Mouse (Mus musculus): ENCODE measurements around the gene Sema3b. TPM values are rescaled to one million over a fixed set of nuclear protein-coding genes. Genes with fewer than 3 reads are reported as not detected.

The Sema3b gene
- polyA plus RNA-seq, 1 experiment from 2014 or later, result 14.9 TPM

- Histone ChIP-seq H3K27me3 (ENCODE audit: control insufficient read depth, insufficient read depth, low read length) (no peaks in the 10 kb centered on the region), H3K9me3 (replicated peaks; ENCODE audit: control insufficient read depth, low read length) (no peaks in the 10 kb centered on the region), H3K4me3 (replicated peaks; ENCODE audit: low read length) (no peak overlapping the region), H3K27ac (ENCODE audit: low read length) (no peak overlapping the region), H3K9ac (ENCODE audit: low read length) (no peak overlapping the region), H3K36me3 (ENCODE audit: control insufficient read depth, insufficient read depth, low read length) (no peaks in the 10 kb centered on the region), H3K4me2 (ENCODE audit: low read depth, low read length) (no peak overlapping the region), H3K4me1 (ENCODE audit: control insufficient read depth, insufficient read depth, low read length) (peaks cover 14% of the 10 kb centered on the region; the same call in 1 of the 2 replicates)
- ATAC-seq (ENCODE audit: insufficient read depth, low FRiP score), result no peak
- WGBS, result 79% methylated on average over 11 of the region's 11 CpGs
Measured at GRCm38 (mm10) chr9:107601275-107601674, 7.8 kb downstream of the Sema3b start.

- Histone ChIP-seq H3K9me3 (replicated peaks; ENCODE audit: control insufficient read depth, low read length) (no peaks in the 10 kb centered on the region), H3K36me3 (ENCODE audit: control insufficient read depth, insufficient read depth, low read length) (no peaks in the 10 kb centered on the region), H3K9ac (ENCODE audit: low read length) (no peak overlapping the region), H3K4me3 (replicated peaks; ENCODE audit: low read length) (no peak overlapping the region), H3K27ac (ENCODE audit: low read length) (no peak overlapping the region), H3K4me2 (ENCODE audit: low read depth, low read length) (no peak overlapping the region), H3K4me1 (ENCODE audit: control insufficient read depth, insufficient read depth, low read length) (peaks cover 14% of the 10 kb centered on the region; the same call in 1 of the 2 replicates), H3K27me3 (ENCODE audit: control insufficient read depth, insufficient read depth, low read length) (no peaks in the 10 kb centered on the region)
- no peak for ATAC-seq (ENCODE audit: insufficient read depth, low FRiP score)
- WGBS, result 74% methylated on average over 12 of the region's 12 CpGs
Measured at GRCm38 (mm10) chr9:107600745-107601144, 8.3 kb downstream of the Sema3b start.

GRCm38 (mm10) chr9:107599842-107600241, 9.2 kb downstream of the Sema3b start:
- Histone ChIP-seq H3K9ac (ENCODE audit: low read length) (no peak overlapping the region; the same call in 1 of the 2 replicates), H3K4me2 (ENCODE audit: low read depth, low read length) (no peak overlapping the region), H3K36me3 (ENCODE audit: control insufficient read depth, insufficient read depth, low read length) (no peaks in the 10 kb centered on the region), H3K27me3 (ENCODE audit: control insufficient read depth, insufficient read depth, low read length) (no peaks in the 10 kb centered on the region), H3K27ac (ENCODE audit: low read length) (no peak overlapping the region), H3K4me3 (replicated peaks; ENCODE audit: low read length) (no peak overlapping the region), H3K4me1 (ENCODE audit: control insufficient read depth, insufficient read depth, low read length) (peaks cover 9% of the 10 kb centered on the region; the same call in 1 of the 2 replicates), H3K9me3 (replicated peaks; ENCODE audit: control insufficient read depth, low read length) (no peaks in the 10 kb centered on the region)
- WGBS, result 68% methylated on average over 14 of the region's 14 CpGs
- no peak for ATAC-seq (ENCODE audit: insufficient read depth, low FRiP score)

GRCm38 (mm10) chr9:107599433-107599832, 9.6 kb downstream of the Sema3b start:
- H3K27ac ChIP-seq (ENCODE audit: low read length), result no peak overlapping the region
- no peak for ATAC-seq (ENCODE audit: insufficient read depth, low FRiP score)
- WGBS, result 81% methylated on average over 9 of the region's 9 CpGs

GRCm38 (mm10) chr9:107598385-107598784, 10.6 kb downstream of the Sema3b start:
- no peak for ATAC-seq (ENCODE audit: insufficient read depth, low FRiP score)
- WGBS, result 62% methylated on average over 5 of the region's 5 CpGs
- H3K9me3 ChIP-seq (replicated peaks; ENCODE audit: control insufficient read depth, low read length), result no peaks in the 10 kb centered on the region
- H3K27me3 ChIP-seq (ENCODE audit: control insufficient read depth, insufficient read depth, low read length), result no peaks in the 10 kb centered on the region
- no peak overlapping the region for H3K4me2 ChIP-seq (ENCODE audit: low read depth, low read length)
- H3K36me3 ChIP-seq (ENCODE audit: control insufficient read depth, insufficient read depth, low read length), result no peaks in the 10 kb centered on the region
- 0 out of 2 replicates have a peak, but pooled peaks cover 4% of the 10 kb centered on the region for H3K4me1 ChIP-seq (ENCODE audit: control insufficient read depth, insufficient read depth, low read length)
- no peak overlapping the region for H3K27ac ChIP-seq (ENCODE audit: low read length)
- no peak overlapping the region for H3K9ac ChIP-seq (ENCODE audit: low read length)
- H3K4me3 ChIP-seq (replicated peaks; ENCODE audit: low read length), result no peak overlapping the region

More at GRCm38 (mm10) chr9:107599433-107599832, 9.6 kb downstream of the Sema3b start:
- Histone ChIP-seq H3K4me3 (replicated peaks; ENCODE audit: low read length) (no peak overlapping the region), H3K4me1 (ENCODE audit: control insufficient read depth, insufficient read depth, low read length) (peaks cover 4% of the 10 kb centered on the region; the same call in 1 of the 2 replicates), H3K4me2 (ENCODE audit: low read depth, low read length) (no peak overlapping the region), H3K9ac (ENCODE audit: low read length) (no peak overlapping the region), H3K27me3 (ENCODE audit: control insufficient read depth, insufficient read depth, low read length) (no peaks in the 10 kb centered on the region), H3K36me3 (ENCODE audit: control insufficient read depth, insufficient read depth, low read length) (no peaks in the 10 kb centered on the region), H3K9me3 (replicated peaks; ENCODE audit: control insufficient read depth, low read length) (no peaks in the 10 kb centered on the region)

- no peak overlapping the region for H3K4me3 ChIP-seq (replicated peaks; ENCODE audit: low read length)
- no peak for ATAC-seq (ENCODE audit: insufficient read depth, low FRiP score)
- no peaks in the 10 kb centered on the region for H3K9me3 ChIP-seq (replicated peaks; ENCODE audit: control insufficient read depth, low read length)
- H3K36me3 ChIP-seq (ENCODE audit: control insufficient read depth, insufficient read depth, low read length), result peaks cover 7% of the 10 kb centered on the region; the same call in 1 of the 2 replicates
- 85% methylated on average over 11 of the region's 11 CpGs for WGBS
- H3K27me3 ChIP-seq (ENCODE audit: control insufficient read depth, insufficient read depth, low read length), result no peaks in the 10 kb centered on the region
- H3K4me1 ChIP-seq (ENCODE audit: control insufficient read depth, insufficient read depth, low read length), result no peaks in the 10 kb centered on the region
- H3K9ac ChIP-seq (ENCODE audit: low read length), result no peak overlapping the region
- no peak overlapping the region for H3K4me2 ChIP-seq (ENCODE audit: low read depth, low read length)
- H3K27ac ChIP-seq (ENCODE audit: low read length), result no peak overlapping the region
Measured at GRCm38 (mm10) chr9:107596619-107597569, 12.1 kb downstream of the Sema3b start.

GRCm38 (mm10) chr9:107594281-107595062, 14.6 kb downstream of the Sema3b start:
- H3K9ac ChIP-seq (ENCODE audit: low read length), result no peak overlapping the region
- no peaks in the 10 kb centered on the region for H3K9me3 ChIP-seq (replicated peaks; ENCODE audit: control insufficient read depth, low read length)
- ATAC-seq (ENCODE audit: insufficient read depth, low FRiP score), result no peak
- H3K36me3 ChIP-seq (ENCODE audit: control insufficient read depth, insufficient read depth, low read length), result peaks cover 22% of the 10 kb centered on the region
- H3K4me1 ChIP-seq (ENCODE audit: control insufficient read depth, insufficient read depth, low read length), result peaks cover 10% of the 10 kb centered on the region
- 74% methylated on average over 8 of the region's 8 CpGs for WGBS
- no peak overlapping the region for H3K4me2 ChIP-seq (ENCODE audit: low read depth, low read length)
- H3K27ac ChIP-seq (ENCODE audit: low read length), result no peak overlapping the region
- H3K4me3 ChIP-seq (replicated peaks; ENCODE audit: low read length), result no peak overlapping the region
- no peaks in the 10 kb centered on the region for H3K27me3 ChIP-seq (ENCODE audit: control insufficient read depth, insufficient read depth, low read length)

- no peaks in the 10 kb centered on the region for H3K9me3 ChIP-seq (replicated peaks; ENCODE audit: control insufficient read depth, low read length)
- H3K4me2 ChIP-seq (ENCODE audit: low read depth, low read length), result no peak overlapping the region
- no peak overlapping the region for H3K27ac ChIP-seq (ENCODE audit: low read length)
- peaks cover 21% of the 10 kb centered on the region for H3K4me1 ChIP-seq (ENCODE audit: control insufficient read depth, insufficient read depth, low read length)
- H3K4me3 ChIP-seq (replicated peaks; ENCODE audit: low read length), result no peak overlapping the region
- no peaks in the 10 kb centered on the region for H3K27me3 ChIP-seq (ENCODE audit: control insufficient read depth, insufficient read depth, low read length)
- ATAC-seq (ENCODE audit: insufficient read depth, low FRiP score), result no peak
- H3K36me3 ChIP-seq (ENCODE audit: control insufficient read depth, insufficient read depth, low read length), result peaks cover 22% of the 10 kb centered on the region
- WGBS, result 83% methylated on average over 11 of the region's 11 CpGs
- H3K9ac ChIP-seq (ENCODE audit: low read length), result peak overlapping the region; percentile 5; the same call in 1 of the 2 replicates
Measured at GRCm38 (mm10) chr9:107593101-107593976, 15.7 kb downstream of the Sema3b start.
